8 mouse cellular contexts compared by ENCODE assay signal in genomic region chr5:44226521-44227461, GRCm38 (mm10). TPM values are rescaled to one million over a fixed set of nuclear protein-coding genes. Genes with fewer than 3 reads are reported as not detected.
DNase-seq lines count a peak whose midpoint lies in the region; ATAC-seq and TF ChIP-seq lines count a peak whose summit lies in the region.

Gene Tapt1, minus strand, starts transcription at chr5:44226626.

- peak within 1 kb of the TSS; percentile 81 for H3K4me2 ChIP-seq in forebrain, postnatal 0 days (ENCODE audit: low read depth)
- peak within 1 kb of the TSS; percentile 72 for H3K4me2 ChIP-seq in lung, embryonic 14.5 days

- H3K36me3 ChIP-seq in forebrain, postnatal 0 days (ENCODE audit: insufficient read depth): no peaks in the 10 kb centered on the region
- H3K36me3 ChIP-seq in lung, embryonic 14.5 days (ENCODE audit: insufficient read depth): no peaks in the 10 kb centered on the region

- intact Hi-C loops in heart, postnatal 36 days (cut with DNase I): loop anchor here (5.0 to 10.0 kb wide), 3 partner anchors 1221 to 1441 kb away; partner anchors contain the start of genes Med28 and Ncapg

- WGBS in forebrain, postnatal 0 days: under 1% methylated on average over 86 of the region's 121 CpGs
- WGBS in lung, embryonic 14.5 days: under 1% methylated on average over 78 of the region's 121 CpGs

- DNase-seq in ES-CJ7 (ENCODE audit: low read depth, low spot score): peak; percentile 41
- DNase-seq in cerebellum, adult 18-20 months: peak; percentile 89 to 96
- DNase-seq in forebrain, postnatal 0 days: peak; percentile 86
- DNase-seq in heart, postnatal 36 days: peak; percentile 90 to 91
- peak; percentile 79 to 86 for DNase-seq in layer of hippocampus, adult 2 months (ENCODE audit: low spot score in 2 of 2)
- peak; percentile 91 for DNase-seq in lung, embryonic 14.5 days
- DNase-seq in thymus, adult 18-20 months: peak; percentile 69 to 71

- no peaks in the 10 kb centered on the region for H3K9me3 ChIP-seq in forebrain, postnatal 0 days (ENCODE audit: low read length)
- H3K9me3 ChIP-seq in lung, embryonic 14.5 days (ENCODE audit: low read depth, low read length): no peaks in the 10 kb centered on the region

- TF ChIP-seq CTCF in forebrain, postnatal 0 days (IDR thresholded peaks at IDR 0.05; ENCODE audit: low read depth): no peak
- no peak for TF ChIP-seq CTCF in layer of hippocampus, adult 2 months (conservative IDR thresholded peaks at IDR 0.05)
- TF ChIP-seq CTCF in lung, embryonic 14.5 days (IDR thresholded peaks at IDR 0.05; ENCODE audit: low read depth): no peak

- peaks cover 21% of the 10 kb centered on the region for H3K4me1 ChIP-seq in forebrain, postnatal 0 days (ENCODE audit: insufficient read depth)
- peaks cover 9% of the 10 kb centered on the region for H3K4me1 ChIP-seq in lung, embryonic 14.5 days (ENCODE audit: insufficient read depth)

- H3K4me3 ChIP-seq in forebrain, postnatal 0 days (ENCODE audit: low read depth, low read length): peak within 1 kb of the TSS; percentile 87
- H3K4me3 ChIP-seq in layer of hippocampus, adult 2 months: peak within 1 kb of the TSS; percentile 89
- H3K4me3 ChIP-seq in lung, embryonic 14.5 days (ENCODE audit: low read depth, low read length): peak within 1 kb of the TSS; percentile 98

- peak within 1 kb of the TSS; percentile 94 for H3K9ac ChIP-seq in forebrain, postnatal 0 days
- H3K9ac ChIP-seq in lung, embryonic 14.5 days: peak within 1 kb of the TSS; percentile 96

- no peaks in the 10 kb centered on the region for H3K27me3 ChIP-seq in forebrain, postnatal 0 days (ENCODE audit: insufficient read depth, low read length)
- H3K27me3 ChIP-seq in lung, embryonic 14.5 days (ENCODE audit: insufficient read depth, low read length): no peaks in the 10 kb centered on the region

- H3K27ac ChIP-seq in forebrain, postnatal 0 days (ENCODE audit: low read depth, low read length): peak within 1 kb of the TSS; percentile 91
- H3K27ac ChIP-seq in layer of hippocampus, adult 2 months: peak within 1 kb of the TSS; percentile 90
- H3K27ac ChIP-seq in lung, embryonic 14.5 days (ENCODE audit: low read depth): peak within 1 kb of the TSS; percentile 89

- peak; percentile 93 for ATAC-seq in forebrain, postnatal 0 days
- ATAC-seq in lung, embryonic 14.5 days (ENCODE audit: insufficient read depth): peak; percentile 96
- peak; percentile 53 for ATAC-seq in neutrophil, adult 5-6 weeks (ENCODE audit: extremely low read depth, insufficient number of reproducible peaks, low FRiP score, poor library complexity, severe bottlenecking)

RNA-seq across cellular contexts. Expression of gene Tapt1, which starts in this region (rescaled TPM):
- total RNA-seq in forebrain, postnatal 0 days (2014; rRNA removed): 53.8 and 70.5 TPM in 2 replicates
- 14.1 and 19.1 TPM in 2 replicates for polyA plus RNA-seq in forebrain, postnatal 0 days (2015; fragmentation: Nextera tagmentation; extraction: Ambion mirVana)
- 10 to 100 TPM; 20.8 to 21.9 TPM for total RNA-seq in heart, postnatal 36 days (2021)
- 10 to 100 TPM; 41.3 to 50.2 TPM for total RNA-seq in layer of hippocampus, adult 2 months (2021)
- polyA plus RNA-seq in lung, embryonic 14.5 days (2014; fragmentation: Nextera tagmentation; extraction: Ambion mirVana): 40.0 and 41.0 TPM in 2 replicates
- total RNA-seq in neutrophil, adult 5-6 weeks (2017): 97.0 and 116 TPM in 2 replicates

Comparison
In these comparisons a context has a peak if more than half of its experiments do, and no peak if none do; other contexts are left out.
1. Peak in every context shown above with its lines: DNase-seq, ATAC-seq, H3K4me3 ChIP-seq and H3K27ac ChIP-seq.
2. DNase-seq: peak in every context shown above with its lines; median percentile 92 in cerebellum, adult 18-20 months; 91 in lung, embryonic 14.5 days; 90 in heart, postnatal 36 days; 86 in forebrain, postnatal 0 days; 82 in layer of hippocampus, adult 2 months; 70 in thymus, adult 18-20 months; 41 in ES-CJ7.